Mouse (Mus musculus): ENCODE measurements at regions not wholly inside any gene's neighbourhood (a gene's known extent, or its start where the extent isn't known, plus 50 kb on each side); places are given as distances from the start of the nearest gene placed in this dataset.

- WGBS, result 23% methylated on average over 4 of the region's 4 CpGs
- H3K27ac ChIP-seq, result 0 out of 2 replicates have a peak overlapping the region, but pooled peaks have one; percentile 3
Measured at GRCm38 (mm10) chr3:8310379-8311128, 1299.3 kb downstream of the Zfp704 start.

GRCm38 (mm10) chr3:8307296-8307695 is 1302.6 kb downstream of the Zfp704 start:
- no peaks in the 10 kb centered on the region for H3K27me3 ChIP-seq
- H3K4me3 ChIP-seq, result no peak overlapping the region
- WGBS, result 77% methylated on average over 3 of the region's 3 CpGs
- no peak overlapping the region for H3K9ac ChIP-seq
- ATAC-seq, result no peak
- no peaks in the 10 kb centered on the region for H3K36me3 ChIP-seq (ENCODE audit: poor library complexity, severe bottlenecking)
- H3K4me1 ChIP-seq, result peaks cover 8% of the 10 kb centered on the region
- no peak overlapping the region for H3K4me2 ChIP-seq
- no peak overlapping the region for H3K27ac ChIP-seq
- H3K9me3 ChIP-seq (replicated peaks), result no peaks in the 10 kb centered on the region

More at GRCm38 (mm10) chr3:8310379-8311128, 1299.3 kb downstream of the Zfp704 start:
- Histone ChIP-seq H3K4me3 (no peak overlapping the region), H3K9ac (no peak overlapping the region), H3K9me3 (replicated peaks) (no peaks in the 10 kb centered on the region), H3K4me2 (no peak overlapping the region), H3K4me1 (peaks cover 8% of the 10 kb centered on the region), H3K27me3 (0 out of 2 replicates have a peak, but pooled peaks cover 2% of the 10 kb centered on the region), H3K36me3 (ENCODE audit: poor library complexity, severe bottlenecking) (no peaks in the 10 kb centered on the region)
- peak; percentile 93 for ATAC-seq

GRCm38 (mm10) chr3:8304784-8305183 is 1305.1 kb downstream of the Zfp704 start:
- ATAC-seq, result no peak
- H3K27me3 ChIP-seq, result no peaks in the 10 kb centered on the region
- no peaks in the 10 kb centered on the region for H3K36me3 ChIP-seq (ENCODE audit: poor library complexity, severe bottlenecking)
- no peak overlapping the region for H3K4me2 ChIP-seq
- H3K27ac ChIP-seq, result no peak overlapping the region
- H3K9me3 ChIP-seq (replicated peaks), result no peaks in the 10 kb centered on the region
- H3K9ac ChIP-seq, result no peak overlapping the region
- no peak overlapping the region for H3K4me3 ChIP-seq
- H3K4me1 ChIP-seq, result no peaks in the 10 kb centered on the region

- 83% methylated on average over 1 of the region's 1 CpGs for WGBS
Measured at GRCm38 (mm10) chr3:8293036-8293435, 1316.8 kb downstream of the Zfp704 start.

GRCm38 (mm10) chr3:8289558-8289957 is 1320.3 kb downstream of the Zfp704 start:
- H3K4me2 ChIP-seq, result no peak overlapping the region
- no peaks in the 10 kb centered on the region for H3K4me1 ChIP-seq
- H3K9me3 ChIP-seq (replicated peaks), result no peaks in the 10 kb centered on the region
- no peak overlapping the region for H3K4me3 ChIP-seq
- no peak for ATAC-seq
- H3K27me3 ChIP-seq, result no peaks in the 10 kb centered on the region
- H3K27ac ChIP-seq, result no peak overlapping the region
- WGBS, result 94% methylated on average over 2 of the region's 2 CpGs
- H3K36me3 ChIP-seq (ENCODE audit: poor library complexity, severe bottlenecking), result no peaks in the 10 kb centered on the region
- H3K9ac ChIP-seq, result no peak overlapping the region

More at GRCm38 (mm10) chr3:8293036-8293435, 1316.8 kb downstream of the Zfp704 start:
- no peaks in the 10 kb centered on the region for H3K27me3 ChIP-seq
- H3K4me2 ChIP-seq, result no peak overlapping the region
- H3K9me3 ChIP-seq (replicated peaks), result no peaks in the 10 kb centered on the region
- H3K4me3 ChIP-seq, result no peak overlapping the region
- H3K9ac ChIP-seq, result no peak overlapping the region
- no peaks in the 10 kb centered on the region for H3K4me1 ChIP-seq
- ATAC-seq, result no peak
- no peaks in the 10 kb centered on the region for H3K36me3 ChIP-seq (ENCODE audit: poor library complexity, severe bottlenecking)
- no peak overlapping the region for H3K27ac ChIP-seq

- H3K4me1 ChIP-seq, result no peaks in the 10 kb centered on the region
- no peak for ATAC-seq
- H3K9me3 ChIP-seq (replicated peaks), result no peaks in the 10 kb centered on the region
- H3K27me3 ChIP-seq, result no peaks in the 10 kb centered on the region
- H3K4me3 ChIP-seq, result no peak overlapping the region
- no peak overlapping the region for H3K27ac ChIP-seq
- no peak overlapping the region for H3K4me2 ChIP-seq
- no peak overlapping the region for H3K9ac ChIP-seq
- H3K36me3 ChIP-seq (ENCODE audit: poor library complexity, severe bottlenecking), result no peaks in the 10 kb centered on the region
- 75% methylated on average over 1 of the region's 1 CpGs for WGBS
Measured at GRCm38 (mm10) chr3:8288437-8288836, 1321.4 kb downstream of the Zfp704 start.

- WGBS, result 74% methylated on average over 14 of the region's 14 CpGs
- Histone ChIP-seq H3K4me3 (no peak overlapping the region), H3K27me3 (no peaks in the 10 kb centered on the region), H3K4me1 (no peaks in the 10 kb centered on the region), H3K27ac (no peak overlapping the region), H3K4me2 (no peak overlapping the region), H3K9ac (no peak overlapping the region), H3K36me3 (ENCODE audit: poor library complexity, severe bottlenecking) (no peaks in the 10 kb centered on the region), H3K9me3 (replicated peaks) (no peaks in the 10 kb centered on the region)
- ATAC-seq, result no peak
Measured at GRCm38 (mm10) chr3:8284655-8285428, 1325.0 kb downstream of the Zfp704 start.

GRCm38 (mm10) chr3:8282411-8282810 is 1327.5 kb downstream of the Zfp704 start:
- no peak for ATAC-seq

GRCm38 (mm10) chr3:8276661-8277060 is 1333.2 kb downstream of the Zfp704 start:
- H3K4me2 ChIP-seq, result no peak overlapping the region
- H3K9ac ChIP-seq, result no peak overlapping the region
- no peaks in the 10 kb centered on the region for H3K27me3 ChIP-seq
- no peak overlapping the region for H3K4me3 ChIP-seq
- 76% methylated on average over 1 of the region's 1 CpGs for WGBS
- H3K9me3 ChIP-seq (replicated peaks), result no peaks in the 10 kb centered on the region
- H3K4me1 ChIP-seq, result no peaks in the 10 kb centered on the region
- no peak for ATAC-seq
- H3K27ac ChIP-seq, result no peak overlapping the region
- H3K36me3 ChIP-seq (ENCODE audit: poor library complexity, severe bottlenecking), result no peaks in the 10 kb centered on the region

More at GRCm38 (mm10) chr3:8282411-8282810, 1327.5 kb downstream of the Zfp704 start:
- Histone ChIP-seq H3K9me3 (replicated peaks) (no peaks in the 10 kb centered on the region), H3K36me3 (ENCODE audit: poor library complexity, severe bottlenecking) (no peaks in the 10 kb centered on the region), H3K4me2 (no peak overlapping the region), H3K9ac (no peak overlapping the region), H3K4me1 (no peaks in the 10 kb centered on the region), H3K27me3 (no peaks in the 10 kb centered on the region), H3K4me3 (no peak overlapping the region), H3K27ac (no peak overlapping the region)
- WGBS, result 70% methylated on average over 2 of the region's 2 CpGs

GRCm38 (mm10) chr3:8270935-8271298 is 1339.0 kb downstream of the Zfp704 start:
- no peak overlapping the region for H3K27ac ChIP-seq
- no peaks in the 10 kb centered on the region for H3K27me3 ChIP-seq
- no peak overlapping the region for H3K9ac ChIP-seq
- WGBS, result 72% methylated on average over 3 of the region's 3 CpGs
- no peak overlapping the region for H3K4me3 ChIP-seq
- no peaks in the 10 kb centered on the region for H3K36me3 ChIP-seq (ENCODE audit: poor library complexity, severe bottlenecking)
- H3K9me3 ChIP-seq (replicated peaks), result no peaks in the 10 kb centered on the region
- H3K4me1 ChIP-seq, result no peaks in the 10 kb centered on the region
- H3K4me2 ChIP-seq, result no peak overlapping the region
- peak; percentile 27; the same call in 1 of the 2 replicates for ATAC-seq

GRCm38 (mm10) chr3:8270009-8270934 is 1339.6 kb downstream of the Zfp704 start:
- ATAC-seq, result peak; percentile 83
- no peaks in the 10 kb centered on the region for H3K9me3 ChIP-seq (replicated peaks)
- no peak overlapping the region for H3K4me3 ChIP-seq
- no peak overlapping the region for H3K4me2 ChIP-seq
- no peaks in the 10 kb centered on the region for H3K36me3 ChIP-seq (ENCODE audit: poor library complexity, severe bottlenecking)
- H3K4me1 ChIP-seq, result no peaks in the 10 kb centered on the region
- no peak overlapping the region for H3K9ac ChIP-seq
- H3K27ac ChIP-seq, result no peak overlapping the region
- H3K27me3 ChIP-seq, result no peaks in the 10 kb centered on the region
- WGBS, result 21% methylated on average over 1 of the region's 1 CpGs

- WGBS, result 84% methylated on average over 3 of the region's 3 CpGs
- H3K9me3 ChIP-seq (replicated peaks), result no peaks in the 10 kb centered on the region
- no peak overlapping the region for H3K4me2 ChIP-seq
- H3K9ac ChIP-seq, result no peak overlapping the region
- H3K36me3 ChIP-seq (ENCODE audit: poor library complexity, severe bottlenecking), result no peaks in the 10 kb centered on the region
- no peak overlapping the region for H3K4me3 ChIP-seq
- H3K27me3 ChIP-seq, result no peaks in the 10 kb centered on the region
- H3K27ac ChIP-seq, result no peak overlapping the region
- ATAC-seq, result no peak
- H3K4me1 ChIP-seq, result no peaks in the 10 kb centered on the region
Measured at GRCm38 (mm10) chr3:8265783-8266182, 1344.1 kb downstream of the Zfp704 start.
